Mouse (Mus musculus) CH12.LX (cell line): Measurements from ENCODE around the gene Rab21.

Source experiments
- CTCF ChIP-seq, 2 experiments: IDR thresholded peaks in 1 of 2; conservative IDR thresholded peaks in 1 of 2; 2 replicates each; pipeline ENCODE4 v1.5.1; 2011 to 2012; ENCODE audit warnings: low read depth in 2 of 2, low read length in 2 of 2, improper control_type of control experiment in 1 of 2, inconsistent platforms in 1 of 2, mild to moderate bottlenecking in 1 of 2, moderate library complexity in 1 of 2
- EP300 ChIP-seq: IDR thresholded peaks from 2 replicates; pipeline ENCODE4 v1.6.1; 2011; ENCODE audit warnings: low read length, improper control_type of control experiment
- PAX5 ChIP-seq: IDR thresholded peaks from 2 replicates; pipeline ENCODE4 v1.6.1; 2012; ENCODE audit warnings: low read length, inconsistent platforms, mixed read lengths
- POLR2A ChIP-seq: IDR thresholded peaks from 2 replicates; pipeline ENCODE4 v1.6.1; 2011; ENCODE audit warnings: low read depth, mild to moderate bottlenecking, improper control_type of control experiment, low read length
- ZC3H11A ChIP-seq: IDR thresholded peaks from 2 replicates; pipeline ENCODE4 v1.6.1; 2012; ENCODE audit warnings: low read depth, mild to moderate bottlenecking, inconsistent platforms, low read length, improper control_type of control experiment

GRCm38 (mm10) chr10:115298683-115299082 is 16.7 kb downstream of the Rab21 start:
- TF ChIP-seq CTCF (conservative IDR thresholded peaks at IDR 0.05 in 1 of 2, IDR thresholded peaks at IDR 0.05 in 1 of 2; ENCODE audit: low read depth in 2 of 2, low read length in 2 of 2) (no peak), POLR2A (no peak), EP300 (no peak), ZC3H11A (no peak), PAX5 (no peak)
